Mouse (Mus musculus) limb, embryonic 11.5 days (tissue): ENCODE measurements around the gene Tln2. TPM values are rescaled to one million over a fixed set of nuclear protein-coding genes. Genes with fewer than 3 reads are reported as not detected.

Source experiments
- ATAC-seq: fragments of 200-750 bp; cut with Nextera tagmentation; 2 replicates; pipeline ENCODE4 v1.8.0; 2017; ENCODE audit warnings: low read depth; ENCODE audit not compliant: insufficient number of reproducible peaks, low FRiP score, low TSS enrichment
- DNase-seq: peaks from one replicate; pipeline ENCODE4 v3.0.0-alpha.2; 2015; ENCODE audit warnings: low spot score
- H3K27ac ChIP-seq: fragments of 300-500 bp; sonication (generic); replicated peaks from 2 replicates; pipeline ENCODE4 v1.5.1; 2014; ENCODE audit warnings: low read depth, mild to moderate bottlenecking, low read length
- H3K27me3 ChIP-seq: fragments of 300-500 bp; sonication (generic); 2 replicates; pipeline ENCODE4 v1.6.1; 2014; ENCODE audit warnings: mild to moderate bottlenecking, low read length, mixed read lengths; ENCODE audit not compliant: control insufficient read depth, insufficient read depth
- H3K36me3 ChIP-seq: fragments of 300-500 bp; sonication (generic); 2 replicates; pipeline ENCODE4 v1.6.1; 2014; ENCODE audit warnings: mild to moderate bottlenecking, low read length, moderate library complexity, mixed read lengths; ENCODE audit not compliant: control insufficient read depth, insufficient read depth
- H3K4me1 ChIP-seq: fragments of 300-500 bp; sonication (generic); 2 replicates; pipeline ENCODE4 v1.6.1; 2014; ENCODE audit warnings: low read length, mixed read lengths; ENCODE audit not compliant: control insufficient read depth, insufficient read depth
- H3K4me2 ChIP-seq: fragments of 300-500 bp; sonication (generic); 2 replicates; pipeline ENCODE4 v1.6.1; 2014; ENCODE audit warnings: low read depth, mild to moderate bottlenecking, moderate library complexity; ENCODE audit not compliant: severe bottlenecking
- H3K4me3 ChIP-seq: fragments of 300-500 bp; sonication (generic); 2 replicates; pipeline ENCODE4 v1.5.1; 2014; ENCODE audit warnings: low read depth, low read length
- H3K9ac ChIP-seq: fragments of 300-500 bp; sonication (generic); 2 replicates; pipeline ENCODE4 v1.6.1; 2014; ENCODE audit warnings: mild to moderate bottlenecking, low read length
- H3K9me3 ChIP-seq: fragments of 300-500 bp; sonication (generic); 2 replicates; pipeline ENCODE4 v1.6.1; 2016; ENCODE audit warnings: low read length; ENCODE audit not compliant: control insufficient read depth
- WGBS: fragments of 180-500 bp; shearing (Covaris S2); extraction: QIAGEN DNeasy Blood & Tissue Kit; methylation state at CpG from one replicate; pipeline ENCODE4 v1.1.7; 2014; 5-methylcytosine and 5-hydroxymethylcytosine counted together
- polyA plus RNA-seq: library from polyadenylated mRNA; unstranded; fragments of >200 nt; fragmentation: Nextera tagmentation; extraction: Ambion mirVana; gene quantifications from 2 replicates; pipeline ENCODE4 v1.2.1, GENCODE M21; 2014

Tln2 gene
- polyA plus RNA-seq, 1 experiment from 2014 or later: 28.2 TPM

DNA sequence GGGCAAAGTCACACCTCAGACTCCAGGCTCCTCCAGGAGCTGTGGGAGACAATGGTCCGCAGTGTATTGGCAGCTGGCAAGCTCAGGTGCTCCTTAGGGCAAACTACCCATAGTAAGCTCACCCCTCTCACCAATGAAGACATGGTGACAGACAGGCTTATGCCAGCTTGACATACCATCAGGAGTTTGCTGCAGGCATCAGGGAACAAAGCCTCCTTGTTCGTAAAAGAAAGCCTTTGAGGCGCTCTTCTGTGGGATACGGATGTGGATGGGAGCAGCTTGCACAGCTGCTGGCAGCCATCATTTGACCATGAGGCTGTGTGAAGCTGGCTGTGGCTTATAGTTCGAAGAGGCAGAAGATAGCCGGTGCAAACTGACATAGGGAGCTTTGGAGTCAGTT is 254.5 kb downstream of the Tln2 start:
- Histone ChIP-seq H3K9me3 (no peaks in the 10 kb centered on the region), H3K4me3 (no peak overlapping the region), H3K27me3 (no peaks in the 10 kb centered on the region), H3K4me2 (no peak overlapping the region), H3K9ac (no peak overlapping the region), H3K4me1 (no peaks in the 10 kb centered on the region), H3K27ac (no peak overlapping the region), H3K36me3 (peaks cover 2% of the 10 kb centered on the region; the same call in 1 of the 2 replicates)
- 91% methylated on average over 6 of the region's 6 CpGs for whole genome bisulfite sequencing
- DNase-seq (no peak), ATAC-seq (no peak)

DNA sequence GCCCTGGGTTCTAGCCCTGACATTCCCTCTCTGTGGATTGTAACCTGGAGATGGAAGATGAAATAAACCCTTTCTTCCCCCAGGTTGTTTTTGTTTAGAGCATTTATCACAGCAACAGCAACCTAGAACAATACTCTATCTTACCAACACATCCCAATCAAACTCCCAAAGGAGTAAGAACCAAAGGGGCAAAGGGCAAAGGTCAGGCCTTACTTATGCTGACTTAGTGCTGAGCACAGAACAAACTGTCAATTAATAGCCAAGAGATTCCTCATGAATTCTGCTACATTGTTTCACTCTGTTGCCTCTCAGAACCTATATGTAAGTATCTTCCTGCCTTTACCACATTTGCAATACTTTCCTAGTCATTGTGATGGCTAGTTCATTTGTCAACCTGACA is 255.5 kb downstream of the Tln2 start:
- no peak overlapping the region for H3K9ac ChIP-seq
- peaks cover 2% of the 10 kb centered on the region; the same call in 1 of the 2 replicates for H3K36me3 ChIP-seq
- no peak for ATAC-seq
- no peaks in the 10 kb centered on the region for H3K9me3 ChIP-seq
- H3K4me1 ChIP-seq: no peaks in the 10 kb centered on the region
- H3K4me3 ChIP-seq: no peak overlapping the region
- H3K27ac ChIP-seq: no peak overlapping the region
- H3K27me3 ChIP-seq: no peaks in the 10 kb centered on the region
- H3K4me2 ChIP-seq: no peak overlapping the region
- no peak for DNase-seq

DNA sequence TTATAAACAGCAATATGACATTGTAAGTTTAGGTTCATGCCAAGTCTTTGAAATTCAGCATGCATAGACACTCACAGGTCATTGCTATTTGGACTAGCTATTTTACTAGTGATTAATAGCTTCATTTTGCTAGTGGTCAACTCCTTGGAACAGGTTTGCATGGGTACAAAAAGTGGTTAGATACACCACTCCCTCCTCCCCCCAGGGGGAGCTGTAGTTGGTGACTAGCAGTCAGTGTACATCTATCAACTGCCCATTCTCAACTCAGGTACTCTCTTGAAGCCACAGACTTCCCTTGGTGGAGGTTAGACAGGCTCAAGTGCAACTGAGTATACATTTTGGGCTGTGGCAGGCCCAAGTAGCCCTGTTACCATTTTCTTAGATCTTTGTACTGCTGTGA is 256.5 kb downstream of the Tln2 start:
- Histone ChIP-seq H3K36me3 (peaks cover 2% of the 10 kb centered on the region; the same call in 1 of the 2 replicates), H3K4me2 (no peak overlapping the region), H3K27ac (no peak overlapping the region), H3K4me1 (no peaks in the 10 kb centered on the region), H3K4me3 (no peak overlapping the region), H3K9me3 (no peaks in the 10 kb centered on the region), H3K9ac (no peak overlapping the region), H3K27me3 (no peaks in the 10 kb centered on the region)
- DNase-seq (no peak), ATAC-seq (no peak)

DNA sequence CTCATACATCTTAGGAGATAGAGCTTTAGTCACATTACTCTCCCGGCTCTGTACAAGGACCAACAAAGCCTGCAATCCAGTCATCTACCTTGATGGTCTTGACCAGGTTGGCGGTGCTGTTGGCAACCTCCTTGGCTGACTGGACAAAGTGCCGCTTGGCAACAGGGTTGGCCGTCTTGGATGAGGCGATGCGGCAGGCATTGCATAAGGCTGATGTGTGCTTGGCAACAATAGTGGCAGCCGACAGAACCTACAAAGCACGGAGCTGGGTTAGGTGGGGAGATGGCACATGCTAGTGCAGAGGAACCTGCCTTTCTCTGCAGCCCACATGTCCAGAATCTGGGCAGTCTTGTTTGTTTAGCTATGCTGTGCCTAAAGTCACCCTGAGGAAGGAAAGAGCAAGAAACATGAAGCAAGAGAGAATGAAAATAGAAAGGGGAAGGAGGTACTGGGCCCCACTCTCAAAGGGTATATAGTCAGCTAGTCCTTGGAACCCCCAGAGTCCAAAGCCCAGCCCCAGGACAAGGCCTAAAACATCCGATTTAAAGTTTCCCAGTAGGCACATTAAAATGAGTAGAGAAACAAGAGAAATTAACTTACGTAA is 257.0 kb downstream of the Tln2 start:
- peaks cover 2% of the 10 kb centered on the region; the same call in 1 of the 2 replicates for H3K36me3 ChIP-seq
- H3K4me1 ChIP-seq: no peaks in the 10 kb centered on the region
- H3K27me3 ChIP-seq: no peaks in the 10 kb centered on the region
- no peak overlapping the region for H3K4me2 ChIP-seq
- H3K27ac ChIP-seq: no peak overlapping the region
- ATAC-seq (no peak), DNase-seq (no peak)
- H3K9ac ChIP-seq: no peak overlapping the region
- WGBS: 91% methylated on average over 10 of the region's 10 CpGs
- no peak overlapping the region for H3K4me3 ChIP-seq
- no peaks in the 10 kb centered on the region for H3K9me3 ChIP-seq

DNA sequence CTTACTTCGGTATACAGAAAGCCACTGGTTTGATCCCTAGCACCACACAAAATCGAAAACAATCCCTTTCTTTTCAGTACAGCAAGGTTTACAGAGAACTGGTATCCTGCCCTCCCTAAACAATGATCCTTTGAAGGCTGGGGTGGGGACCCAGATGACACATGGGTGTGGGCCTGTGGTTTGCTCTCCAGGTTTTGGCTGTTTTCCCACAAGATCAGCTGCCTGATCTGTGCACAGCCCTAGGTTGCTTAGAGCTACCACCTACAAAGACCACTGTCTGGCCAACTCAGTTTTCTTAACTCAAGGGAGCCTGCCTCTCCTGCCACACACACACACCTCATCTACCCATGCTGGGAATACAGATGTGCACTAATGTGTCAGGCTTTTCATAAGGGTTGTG is 257.9 kb downstream of the Tln2 start:
- ATAC-seq (no peak), DNase-seq (no peak)
- Histone ChIP-seq H3K4me2 (no peak overlapping the region), H3K36me3 (peaks cover 2% of the 10 kb centered on the region; the same call in 1 of the 2 replicates), H3K9me3 (no peaks in the 10 kb centered on the region), H3K4me1 (no peaks in the 10 kb centered on the region), H3K27me3 (no peaks in the 10 kb centered on the region), H3K9ac (no peak overlapping the region), H3K27ac (no peak overlapping the region), H3K4me3 (no peak overlapping the region)
- 95% methylated on average over 2 of the region's 2 CpGs for WGBS

DNA sequence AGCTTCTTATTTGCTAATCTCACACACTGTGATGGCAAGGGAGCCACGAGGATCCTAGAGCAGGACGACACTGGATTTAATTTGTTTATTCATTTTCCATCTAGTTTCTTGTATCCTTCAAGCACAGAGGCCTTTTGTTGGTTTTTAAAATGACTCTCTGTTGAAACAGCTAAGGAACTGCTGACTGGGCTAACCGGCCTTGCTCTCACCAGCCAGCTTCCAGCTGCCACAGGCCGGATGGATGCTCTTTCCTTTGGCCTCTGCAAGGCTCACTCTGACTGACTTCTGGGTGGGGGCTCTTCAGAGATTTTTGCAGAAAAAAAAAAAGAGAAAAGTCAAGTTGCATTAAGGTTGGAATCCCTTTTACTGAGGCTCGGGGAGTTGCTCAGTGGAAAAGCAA is 258.7 kb downstream of the Tln2 start:
- no peak overlapping the region for H3K9ac ChIP-seq
- WGBS: 87% methylated on average over 5 of the region's 5 CpGs
- DNase-seq: no peak
- no peak for ATAC-seq
- H3K4me1 ChIP-seq: no peaks in the 10 kb centered on the region
- H3K9me3 ChIP-seq: no peaks in the 10 kb centered on the region
- peaks cover 2% of the 10 kb centered on the region; the same call in 1 of the 2 replicates for H3K36me3 ChIP-seq
- H3K27me3 ChIP-seq: no peaks in the 10 kb centered on the region
- H3K27ac ChIP-seq: no peak overlapping the region
- no peak overlapping the region for H3K4me2 ChIP-seq
- H3K4me3 ChIP-seq: no peak overlapping the region

DNA sequence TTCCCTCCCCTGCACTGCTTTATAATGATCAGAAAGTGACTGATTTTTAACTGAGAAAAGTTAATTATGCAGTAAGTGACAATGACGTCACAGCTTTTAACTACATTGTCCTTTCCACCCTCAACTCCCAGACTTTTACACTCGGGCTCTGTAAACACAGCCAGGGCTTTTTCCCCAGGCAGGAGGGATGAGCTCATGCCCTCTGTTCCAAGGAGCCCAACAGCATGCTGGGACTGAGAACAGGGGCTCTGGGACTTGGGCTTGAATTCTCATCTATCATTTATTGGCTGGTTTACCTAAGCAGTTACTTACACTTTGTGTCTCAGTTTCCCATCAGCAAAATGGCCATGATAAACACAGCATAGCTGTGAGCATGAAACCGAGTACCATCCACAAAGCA is 259.2 kb downstream of the Tln2 start:
- H3K36me3 ChIP-seq: peaks cover 2% of the 10 kb centered on the region; the same call in 1 of the 2 replicates
- no peak overlapping the region for H3K27ac ChIP-seq
- no peaks in the 10 kb centered on the region for H3K9me3 ChIP-seq
- ATAC-seq (no peak), DNase-seq (no peak)
- no peaks in the 10 kb centered on the region for H3K27me3 ChIP-seq
- H3K9ac ChIP-seq: no peak overlapping the region
- no peaks in the 10 kb centered on the region for H3K4me1 ChIP-seq
- H3K4me3 ChIP-seq: no peak overlapping the region
- WGBS: 50% methylated on average over 3 of the region's 3 CpGs
- H3K4me2 ChIP-seq: no peak overlapping the region

DNA sequence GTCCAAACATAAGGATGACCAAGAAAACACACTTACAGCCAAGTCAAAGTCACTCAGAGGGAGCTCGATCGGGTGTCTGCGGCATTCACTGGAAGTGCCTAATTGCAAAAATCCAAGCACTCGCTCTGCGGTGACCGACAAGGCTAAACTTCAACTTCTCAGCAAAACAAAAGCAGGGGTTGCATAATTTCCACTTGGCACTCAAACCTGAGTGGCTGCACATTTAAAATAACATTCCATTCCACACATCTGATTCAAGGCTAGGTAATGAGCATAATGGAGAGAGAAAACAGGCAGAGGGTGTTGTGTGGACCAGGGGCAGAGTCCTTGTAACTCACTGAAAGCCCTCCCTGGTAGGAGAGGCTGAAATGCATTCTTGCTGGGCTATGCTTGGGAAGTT is 260.3 kb downstream of the Tln2 start:
- ATAC-seq: no peak
- Histone ChIP-seq H3K27me3 (no peaks in the 10 kb centered on the region), H3K4me2 (no peak overlapping the region), H3K9ac (no peak overlapping the region), H3K27ac (no peak overlapping the region), H3K4me1 (no peaks in the 10 kb centered on the region), H3K4me3 (no peak overlapping the region), H3K9me3 (no peaks in the 10 kb centered on the region), H3K36me3 (no peaks in the 10 kb centered on the region)
- DNase-seq: no peak
- 94% methylated on average over 6 of the region's 6 CpGs for WGBS

DNA sequence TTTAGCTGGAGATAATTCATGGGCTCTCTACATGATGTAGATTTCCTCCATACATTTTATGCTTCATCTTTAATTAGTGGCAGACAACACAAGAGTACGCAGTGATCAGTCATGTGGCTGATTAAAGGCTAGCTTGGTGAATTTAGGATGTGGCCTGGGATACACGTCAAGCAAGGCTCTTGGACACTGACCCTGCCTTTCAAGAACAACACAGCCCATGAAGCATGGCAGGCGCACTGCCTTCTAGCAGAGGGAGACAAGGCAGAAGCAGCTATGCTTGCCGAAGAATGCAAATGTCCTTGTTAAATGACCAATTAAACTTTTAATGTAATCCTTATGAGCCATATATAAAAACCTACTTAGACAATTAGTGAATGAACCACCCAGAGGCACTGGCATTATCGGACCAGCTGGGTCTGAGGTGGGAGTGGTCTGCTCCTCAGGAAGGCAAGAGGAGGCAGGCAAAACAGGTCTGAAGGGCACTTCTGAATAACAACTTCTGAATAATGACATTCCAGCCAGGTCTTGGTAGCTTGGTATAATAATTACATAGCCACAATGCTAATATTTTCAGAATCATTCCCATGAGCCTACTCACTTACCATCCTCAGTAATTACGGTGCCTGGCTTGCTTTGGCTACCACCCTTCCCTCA is 262.1 kb downstream of the Tln2 start:
- Histone ChIP-seq H3K4me1 (no peaks in the 10 kb centered on the region), H3K4me2 (no peak overlapping the region)
- no peak for ATAC-seq

More for the DNA sequence above, 262.1 kb downstream of the Tln2 start:
- no peaks in the 10 kb centered on the region for H3K36me3 ChIP-seq
- no peaks in the 10 kb centered on the region for H3K27me3 ChIP-seq
- H3K4me3 ChIP-seq: no peak overlapping the region
- H3K9ac ChIP-seq: no peak overlapping the region
- no peaks in the 10 kb centered on the region for H3K9me3 ChIP-seq
- WGBS: 72% methylated on average over 6 of the region's 6 CpGs
- H3K27ac ChIP-seq: no peak overlapping the region
- DNase-seq: no peak
